Mouse (Mus musculus) lung, embryonic 16.5 days (tissue): Measurements from ENCODE around the gene Ift74. TPM values are rescaled to one million over a fixed set of nuclear protein-coding genes. Genes with fewer than 3 reads are reported as not detected.
A peak's percentile ranks its signal among the peaks of the same experiment; 100 is the strongest.

Experiments used
- ATAC-seq: fragments of 200-750 bp; cut with Nextera tagmentation; 2 replicates; pipeline ENCODE4 v1.8.0; 2017; ENCODE audit warnings: low read depth, mild to moderate bottlenecking, moderate library complexity
- H3K27ac ChIP-seq: fragments of 300-500 bp; sonication (generic); 2 replicates; pipeline ENCODE4 v1.5.1; 2014; ENCODE audit warnings: mild to moderate bottlenecking, control low read depth, low read length
- H3K27me3 ChIP-seq: fragments of 300-500 bp; sonication (generic); 2 replicates; pipeline ENCODE4 v1.6.1; 2014; ENCODE audit warnings: low read depth, low read length, mixed read lengths; ENCODE audit not compliant: control insufficient read depth, insufficient read depth
- H3K36me3 ChIP-seq: fragments of 300-500 bp; sonication (generic); 2 replicates; pipeline ENCODE4 v1.6.1; 2014; ENCODE audit warnings: low read length; ENCODE audit not compliant: control insufficient read depth, insufficient read depth
- H3K4me1 ChIP-seq: fragments of 300-500 bp; sonication (generic); replicated peaks from 2 replicates; pipeline ENCODE4 v1.6.1; 2014; ENCODE audit warnings: low read length, mixed read lengths; ENCODE audit not compliant: control insufficient read depth, insufficient read depth
- H3K4me2 ChIP-seq: fragments of 300-500 bp; sonication (generic); 2 replicates; pipeline ENCODE4 v1.6.1; 2014; ENCODE audit warnings: low read depth, low read length, control low read depth
- H3K4me3 ChIP-seq: fragments of 300-500 bp; sonication (generic); 2 replicates; pipeline ENCODE4 v1.5.1; 2014; ENCODE audit warnings: mild to moderate bottlenecking, low read length, control low read depth
- H3K9ac ChIP-seq: fragments of 300-500 bp; sonication (generic); 2 replicates; pipeline ENCODE4 v1.6.1; 2014; ENCODE audit warnings: low read length, control low read depth
- H3K9me3 ChIP-seq: fragments of 300-500 bp; sonication (generic); 2 replicates; pipeline ENCODE4 v1.6.1; 2016; ENCODE audit warnings: low read length; ENCODE audit not compliant: control insufficient read depth
- WGBS: fragments of 180-500 bp; shearing (Covaris S2); extraction: QIAGEN DNeasy Blood & Tissue Kit; methylation state at CpG from one replicate; pipeline ENCODE4 v1.1.7; 2014; 5-methylcytosine and 5-hydroxymethylcytosine counted together
- microRNA counts: library from miRNA; unstranded; fragments of <30 nt; microRNA quantifications from one replicate; lab custom pipeline; 2016
- microRNA-seq: library from miRNA; unstranded; fragments of <30 nt; microRNA quantifications from one replicate; pipeline ENCODE4, GENCODE M21; 2016
- polyA plus RNA-seq: library from polyadenylated mRNA; unstranded; fragments of >200 nt; fragmentation: Nextera tagmentation; extraction: Ambion mirVana; gene quantifications from 2 replicates; pipeline ENCODE4 v1.2.1, GENCODE M21; 2015

Ift74 gene
- polyA plus RNA-seq, 1 experiment from 2014 or later = 32.5 TPM

- Histone ChIP-seq H3K4me2 (no peak overlapping the region), H3K4me1 (no peaks in the 10 kb centered on the region), H3K9ac (no peak overlapping the region), H3K9me3 (no peaks in the 10 kb centered on the region), H3K27me3 (no peaks in the 10 kb centered on the region), H3K4me3 (no peak overlapping the region), H3K27ac (no peak overlapping the region), H3K36me3 (no peaks in the 10 kb centered on the region)
- 59% methylated on average over 4 of the region's 4 CpGs for WGBS
- no peak for ATAC-seq
Measured at GRCm38 (mm10) chr4:94725799-94726198, 111.5 kb downstream of the Ift74 start.

GRCm38 (mm10) chr4:94732721-94733120, 118.4 kb downstream of the Ift74 start:
- Histone ChIP-seq H3K4me3 (no peak overlapping the region), H3K4me1 (no peaks in the 10 kb centered on the region), H3K27me3 (no peaks in the 10 kb centered on the region), H3K27ac (no peak overlapping the region), H3K9ac (no peak overlapping the region), H3K36me3 (no peaks in the 10 kb centered on the region), H3K4me2 (no peak overlapping the region), H3K9me3 (no peaks in the 10 kb centered on the region)
- no peak for ATAC-seq

GRCm38 (mm10) chr4:94737326-94738295, 123.3 kb downstream of the Ift74 start:
- Histone ChIP-seq H3K27ac (no peak overlapping the region), H3K4me2 (no peak overlapping the region), H3K27me3 (no peaks in the 10 kb centered on the region), H3K4me1 (peaks cover 8% of the 10 kb centered on the region), H3K9me3 (no peaks in the 10 kb centered on the region), H3K36me3 (no peaks in the 10 kb centered on the region), H3K4me3 (no peak overlapping the region), H3K9ac (no peak overlapping the region)
- no peak; the same call in 1 of the 2 replicates for ATAC-seq
- 43% methylated on average over 5 of the region's 5 CpGs for WGBS

GRCm38 (mm10) chr4:94738838-94739731, 124.8 kb downstream of the Ift74 start, which contains the start of gene Tek:
Gene Tek (plus strand): TSS chr4:94739289.
- no peaks in the 10 kb centered on the region for H3K9me3 ChIP-seq
- H3K27me3 ChIP-seq = no peaks in the 10 kb centered on the region
- peak within 1 kb of the TSS; percentile 51 for H3K9ac ChIP-seq
- peak; percentile 57 for ATAC-seq
- peak within 1 kb of the TSS; percentile 43 for H3K4me3 ChIP-seq
- WGBS = 32% methylated on average over 16 of the region's 16 CpGs
- H3K4me2 ChIP-seq = peak within 1 kb of the TSS; percentile 44
- no peaks in the 10 kb centered on the region for H3K36me3 ChIP-seq
- H3K27ac ChIP-seq = peak within 1 kb of the TSS; percentile 53
- peaks cover 8% of the 10 kb centered on the region for H3K4me1 ChIP-seq

GRCm38 (mm10) chr4:94741824-94742223, 127.5 kb downstream of the Ift74 start:
- peaks cover 23% of the 10 kb centered on the region for H3K4me1 ChIP-seq
- H3K27me3 ChIP-seq = no peaks in the 10 kb centered on the region
- 33% methylated on average over 1 of the region's 1 CpGs for WGBS
- H3K36me3 ChIP-seq = no peaks in the 10 kb centered on the region
- H3K9ac ChIP-seq = no peak overlapping the region
- H3K9me3 ChIP-seq = no peaks in the 10 kb centered on the region
- H3K4me2 ChIP-seq = peak overlapping the region; percentile 36
- H3K4me3 ChIP-seq = peak overlapping the region; percentile 30
- no peak for ATAC-seq
- peak overlapping the region; percentile 30; the same call in 1 of the 2 replicates for H3K27ac ChIP-seq

MicroRNAs within 50 kb of the gene (microRNA counts, 519-probe panel; counts per million panel counts)
- microRNA mmu-miR-872 (lab: Ali Mortazavi, UCI) = 3,484 counts per million, percentile 69 among the panel's probes with 10 or more counts

Small RNA genes within 50 kb of the gene (microRNA-seq; reads per million reads assigned to microRNA genes)
- 2,458 reads per million, percentile 84 among the genes with 10 or more reads in this experiment for gene Mir872

Other genes with a start within 250 kb of the Ift74 start
- gene Gm10306, start 57.9 kb upstream of the Ift74 start, polyA plus RNA-seq = 0.63 TPM in 1 of 2 replicates, not detected in the other
- 14.3 and 16.9 TPM in 2 replicates for gene Caap1, start 57.7 kb upstream of the Ift74 start, polyA plus RNA-seq
- gene Plaa, start 11.2 kb upstream of the Ift74 start, polyA plus RNA-seq = 56.2 and 56.9 TPM in 2 replicates
- 0.36 and 0.39 TPM in 2 replicates for gene Lrrc19, start 35.7 kb downstream of the Ift74 start, polyA plus RNA-seq
- gene Tek, start 124.8 kb downstream of the Ift74 start, polyA plus RNA-seq = 44.6 and 49.5 TPM in 2 replicates